Mouse (Mus musculus) hindbrain, embryonic 10.5 days (tissue): ENCODE measurements around the gene Cdyl. TPM values are rescaled to one million over a fixed set of nuclear protein-coding genes. Genes with fewer than 3 reads are reported as not detected.

Source experiments
- DNase-seq: peaks from one replicate; pipeline ENCODE4 v3.0.0-alpha.2; 2017; ENCODE audit warnings: low spot score
- H3K27ac ChIP-seq: fragments of 300-500 bp; sonication (generic); 2 replicates; pipeline ENCODE4 v1.5.1; 2016; ENCODE audit warnings: mild to moderate bottlenecking, moderate library complexity
- H3K27me3 ChIP-seq: fragments of 300-500 bp; sonication (generic); 2 replicates; pipeline ENCODE4 v1.6.1; 2016; ENCODE audit warnings: mild to moderate bottlenecking; ENCODE audit not compliant: poor library complexity, insufficient read depth, severe bottlenecking
- H3K36me3 ChIP-seq: fragments of 300-500 bp; sonication (generic); 2 replicates; pipeline ENCODE4 v1.6.1; 2016; ENCODE audit warnings: mild to moderate bottlenecking, moderate library complexity
- H3K4me1 ChIP-seq: fragments of 300-500 bp; sonication (generic); replicated peaks from 2 replicates; pipeline ENCODE4 v1.6.1; 2016; ENCODE audit warnings: mild to moderate bottlenecking
- H3K4me3 ChIP-seq: fragments of 300-500 bp; sonication (generic); 2 replicates; pipeline ENCODE4 v1.5.1; 2016; ENCODE audit warnings: mild to moderate bottlenecking, moderate library complexity
- H3K9me3 ChIP-seq: fragments of 300-500 bp; sonication (generic); 2 replicates; pipeline ENCODE4 v1.6.1; 2016; ENCODE audit warnings: mild to moderate bottlenecking, moderate library complexity
- WGBS: fragments of 180-500 bp; shearing (Covaris S2); methylation state at CpG from one replicate; pipeline ENCODE4 v1.1.7; 2016; 5-methylcytosine and 5-hydroxymethylcytosine counted together
- polyA plus RNA-seq: library from polyadenylated mRNA; unstranded; fragments of >200 nt; fragmentation: Nextera tagmentation; extraction: Ambion mirVana; gene quantifications from 2 replicates; pipeline ENCODE4 v1.2.1, GENCODE M21; 2016

Gene Cdyl
- polyA plus RNA-seq, 1 experiment from 2014 or later, result 11.4 TPM

- H3K4me3 ChIP-seq, result no peak overlapping the region
These were observed 219.9 kb downstream of the Cdyl start for GRCm38 (mm10) chr13:35879519-35879918.

GRCm38 (mm10) chr13:35880555-35881046, 221.0 kb downstream of the Cdyl start:
- DNase-seq, result no peak
- Histone ChIP-seq H3K4me3 (no peak overlapping the region), H3K9me3 (no peaks in the 10 kb centered on the region), H3K36me3 (no peaks in the 10 kb centered on the region), H3K4me1 (0 out of 2 replicates have a peak, but pooled peaks cover 5% of the 10 kb centered on the region), H3K27me3 (no peaks in the 10 kb centered on the region), H3K27ac (no peak overlapping the region)
- 81% methylated on average over 6 of the region's 6 CpGs for WGBS

More at GRCm38 (mm10) chr13:35879519-35879918, 219.9 kb downstream of the Cdyl start:
- no peak for DNase-seq
- WGBS, result 82% methylated on average over 5 of the region's 5 CpGs
- Histone ChIP-seq H3K36me3 (0 out of 2 replicates have a peak, but pooled peaks cover 1% of the 10 kb centered on the region), H3K27me3 (no peaks in the 10 kb centered on the region), H3K27ac (no peak overlapping the region), H3K4me1 (0 out of 2 replicates have a peak, but pooled peaks cover 3% of the 10 kb centered on the region), H3K9me3 (no peaks in the 10 kb centered on the region)

- Histone ChIP-seq H3K27ac (no peak overlapping the region), H3K4me1 (0 out of 2 replicates have a peak, but pooled peaks cover 5% of the 10 kb centered on the region), H3K4me3 (no peak overlapping the region), H3K36me3 (no peaks in the 10 kb centered on the region), H3K9me3 (no peaks in the 10 kb centered on the region), H3K27me3 (no peaks in the 10 kb centered on the region)
- WGBS, result 40% methylated on average over 15 of the region's 15 CpGs
- DNase-seq, result peak; percentile 41
These were observed 226.6 kb downstream of the Cdyl start for GRCm38 (mm10) chr13:35886121-35886725.

GRCm38 (mm10) chr13:35892866-35893265, 233.2 kb downstream of the Cdyl start:
- DNase-seq, result no peak
- Histone ChIP-seq H3K27ac (no peak overlapping the region), H3K36me3 (peaks cover 22% of the 10 kb centered on the region), H3K4me3 (no peak overlapping the region), H3K27me3 (no peaks in the 10 kb centered on the region), H3K9me3 (0 out of 2 replicates have a peak, but pooled peaks cover 3% of the 10 kb centered on the region), H3K4me1 (no peaks in the 10 kb centered on the region)
- WGBS, result 89% methylated on average over 3 of the region's 3 CpGs

- no peaks in the 10 kb centered on the region for H3K9me3 ChIP-seq
- H3K27ac ChIP-seq, result peak overlapping the region; percentile 84; the same call in 1 of the 2 replicates
- no peak for DNase-seq
- H3K36me3 ChIP-seq, result peaks cover 3% of the 10 kb centered on the region; the same call in 1 of the 2 replicates
- peak overlapping the region; percentile 71 for H3K4me3 ChIP-seq
- peaks cover 7% of the 10 kb centered on the region; the same call in 1 of the 2 replicates for H3K4me1 ChIP-seq
- no peaks in the 10 kb centered on the region for H3K27me3 ChIP-seq
- 2% methylated on average over 13 of the region's 13 CpGs for WGBS
These were observed 245.7 kb downstream of the Cdyl start for GRCm38 (mm10) chr13:35905378-35905777.

- under 1% methylated on average over 35 of the region's 35 CpGs for WGBS
- H3K27ac ChIP-seq, result peak within 1 kb of the TSS; percentile 84
- H3K27me3 ChIP-seq, result no peaks in the 10 kb centered on the region
- H3K9me3 ChIP-seq, result no peaks in the 10 kb centered on the region
- peak; percentile 90 for DNase-seq
- H3K4me1 ChIP-seq, result peaks cover 7% of the 10 kb centered on the region; the same call in 1 of the 2 replicates
- peaks cover 3% of the 10 kb centered on the region; the same call in 1 of the 2 replicates for H3K36me3 ChIP-seq
- peak within 1 kb of the TSS; percentile 71 for H3K4me3 ChIP-seq
These were observed 246.3 kb downstream of the Cdyl start, which contains the start of gene Rpp40 for GRCm38 (mm10) chr13:35905879-35906481. Rpp40 (minus strand) TSS chr13:35906359.

- H3K4me1 ChIP-seq, result no peaks in the 10 kb centered on the region
- no peak overlapping the region for H3K27ac ChIP-seq
- H3K27me3 ChIP-seq, result no peaks in the 10 kb centered on the region
- H3K4me3 ChIP-seq, result no peak overlapping the region
- no peak for DNase-seq
- no peaks in the 10 kb centered on the region for H3K9me3 ChIP-seq
- no peaks in the 10 kb centered on the region for H3K36me3 ChIP-seq
- 80% methylated on average over 1 of the region's 1 CpGs for WGBS
These were observed 251.8 kb downstream of the Cdyl start for GRCm38 (mm10) chr13:35911476-35911875.

Other genes with a start within 250 kb of the Cdyl start
- 21.4 and 29.5 TPM in 2 replicates for gene Rpp40, start 246.5 kb downstream of the Cdyl start, polyA plus RNA-seq